Comparison of ENCODE assay signal across 8 mouse cellular contexts in the genomic region with DNA sequence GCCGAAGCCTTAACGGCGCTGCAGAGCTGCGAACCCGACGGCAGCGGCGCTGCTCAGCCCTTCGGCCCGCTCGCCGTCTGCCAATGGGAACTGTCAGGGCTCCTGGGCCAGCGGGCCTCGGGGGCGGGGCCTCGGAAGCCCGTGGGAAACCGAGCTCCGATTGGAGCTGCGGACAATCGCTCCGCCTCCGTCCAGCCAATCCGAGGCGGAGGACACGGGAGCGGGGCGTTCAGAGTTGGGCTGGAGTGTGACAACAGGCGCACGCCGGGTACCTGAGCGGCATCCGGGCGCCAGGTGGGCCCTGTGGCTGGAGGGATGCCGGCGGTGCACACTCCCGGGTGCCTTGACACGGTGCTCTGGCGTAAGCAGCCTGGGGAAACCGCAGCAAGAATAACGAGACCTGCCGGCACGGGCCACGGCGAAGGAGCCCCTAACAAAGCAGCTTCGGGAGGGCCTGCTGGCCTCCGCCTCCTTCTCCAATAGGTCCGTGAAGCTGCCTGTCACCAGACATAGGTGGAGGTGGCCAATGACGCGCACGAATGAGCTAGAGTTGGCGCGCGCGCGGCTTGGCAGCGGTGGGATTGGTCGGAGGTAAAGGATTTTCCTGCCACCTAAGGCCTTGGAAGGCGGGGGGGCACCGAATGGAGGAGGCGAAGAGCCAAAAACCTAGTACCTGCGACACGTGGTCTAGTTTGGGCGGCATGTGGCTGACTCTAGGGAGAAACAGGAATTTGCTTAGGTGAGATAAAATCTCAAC. TPM values are rescaled to one million over a fixed set of nuclear protein-coding genes. Genes with fewer than 3 reads are reported as not detected.
DNase-seq lines count a peak whose midpoint lies in the region; ATAC-seq and TF ChIP-seq lines count a peak whose summit lies in the region.

A gene (minus strand): TSS at position 10 of the 757 bp plus-strand sequence.

- under 1% methylated on average over 64 of the region's 64 CpGs for WGBS in hindbrain, embryonic 12.5 days
- under 1% methylated on average over 63 of the region's 64 CpGs for WGBS in lung, postnatal 0 days

- H3K4me1 ChIP-seq in hindbrain, embryonic 12.5 days = peaks cover 27% of the 10 kb centered on the region
- H3K4me1 ChIP-seq in lung, postnatal 0 days (ENCODE audit: insufficient read depth, low read depth, low read length) = peaks cover 14% of the 10 kb centered on the region

- peak within 1 kb of the TSS; percentile 94 for H3K27ac ChIP-seq in hindbrain, embryonic 12.5 days
- H3K27ac ChIP-seq in lung, postnatal 0 days (ENCODE audit: low read length) = 0 out of 2 replicates have a peak within 1 kb of the TSS, but pooled peaks have one; percentile 32

- no peaks in the 10 kb centered on the region for H3K36me3 ChIP-seq in hindbrain, embryonic 12.5 days
- no peaks in the 10 kb centered on the region for H3K36me3 ChIP-seq in lung, postnatal 0 days (ENCODE audit: insufficient read depth, low read length)

- TF ChIP-seq EP300 in lung, postnatal 0 days (IDR thresholded peaks at IDR 0.05) = no peak

- H3K9me3 ChIP-seq in hindbrain, embryonic 12.5 days (replicated peaks) = no peaks in the 10 kb centered on the region
- no peaks in the 10 kb centered on the region for H3K9me3 ChIP-seq in lung, postnatal 0 days (ENCODE audit: low read length)

- peak within 1 kb of the TSS; percentile 76 for H3K4me3 ChIP-seq in hindbrain, embryonic 12.5 days
- peak within 1 kb of the TSS; percentile 44 for H3K4me3 ChIP-seq in lung, postnatal 0 days (ENCODE audit: low read depth, low read length)

- TF ChIP-seq CTCF in lung, postnatal 0 days (IDR thresholded peaks at IDR 0.05) = peak; percentile 63

- peak; percentile 99 for DNase-seq in R1 (ENCODE audit: low read depth, low spot score)
- DNase-seq in cerebellum, postnatal 14 days = peak; percentile 99 to 100
- peak; percentile 95 to 97 for DNase-seq in frontal cortex, postnatal 10 days (ENCODE audit: low spot score in 2 of 2)
- DNase-seq in layer of hippocampus, postnatal 10 days (ENCODE audit: low spot score in 2 of 2) = peak; percentile 96 to 97
- peak; percentile 98 for DNase-seq in lung, postnatal 0 days (ENCODE audit: low spot score)
- peak; percentile 88 for DNase-seq in ovary, postnatal 10 days (ENCODE audit: low spot score)
- peak; percentile 98 for DNase-seq in thymus, postnatal 0 days (ENCODE audit: low spot score)

- peak within 1 kb of the TSS; percentile 82 for H3K9ac ChIP-seq in hindbrain, embryonic 12.5 days
- no peak within 1 kb of the TSS; the same call in 1 of the 2 replicates for H3K9ac ChIP-seq in lung, postnatal 0 days (replicated peaks; ENCODE audit: low read depth)

- H3K4me2 ChIP-seq in hindbrain, embryonic 12.5 days (replicated peaks) = peak within 1 kb of the TSS; percentile 59
- peak within 1 kb of the TSS; percentile 94 for H3K4me2 ChIP-seq in lung, postnatal 0 days (replicated peaks; ENCODE audit: low read depth, low read length)

- H3K27me3 ChIP-seq in hindbrain, embryonic 12.5 days = no peaks in the 10 kb centered on the region
- 0 out of 2 replicates have a peak, but pooled peaks cover 7% of the 10 kb centered on the region for H3K27me3 ChIP-seq in lung, postnatal 0 days (replicated peaks; ENCODE audit: insufficient read depth, low read length)

- ATAC-seq in hindbrain, embryonic 12.5 days (ENCODE audit: low FRiP score) = peak; percentile 97
- ATAC-seq in lung, postnatal 0 days = peak; percentile 99

RNA-seq across cellular contexts. Expression of the gene that starts here (rescaled TPM):
- 25.7 and 28.2 TPM in 2 replicates for polyA plus RNA-seq in hindbrain, embryonic 12.5 days (2016; fragmentation: Nextera tagmentation; extraction: Ambion mirVana)
- 10 to 100 TPM; 68.4 to 75.3 TPM for total RNA-seq in layer of hippocampus, postnatal 10 days (2021)
- polyA plus RNA-seq in lung, postnatal 0 days (2015; fragmentation: Nextera tagmentation; extraction: Ambion mirVana) = 3.7 and 9.3 TPM in 2 replicates
- 25.6 and 32.7 TPM in 2 replicates for polyA plus RNA-seq in thymus, postnatal 0 days (2015; fragmentation: Nextera tagmentation; extraction: Ambion mirVana)

Comparison
In these comparisons a context has a peak if more than half of its experiments do, and no peak if none do; other contexts are left out.
1. Peak in every context shown above with its lines: DNase-seq, ATAC-seq, H3K4me3 ChIP-seq and H3K27ac ChIP-seq.